Mouse (Mus musculus) cortical plate, adult 2 months (tissue): ENCODE measurements around the gene Olfr221. TPM values are rescaled to one million over a fixed set of nuclear protein-coding genes. Genes with fewer than 3 reads are reported as not detected.

ENCODE experiments used
- H3K27ac ChIP-seq: fragments of 200-500 bp; 2 replicates; pipeline ENCODE4 v1.5.1; 2012; ENCODE audit warnings: low read length, control low read depth, inconsistent platforms; ENCODE audit not compliant: insufficient read depth
- H3K4me1 ChIP-seq: fragments of 200-500 bp; 2 replicates; pipeline ENCODE4 v1.6.1; 2011; ENCODE audit warnings: low read length; ENCODE audit not compliant: control insufficient read depth, insufficient read depth
- H3K4me3 ChIP-seq: fragments of 200-500 bp; 2 replicates; pipeline ENCODE4 v1.5.1; 2011; ENCODE audit warnings: mild to moderate bottlenecking, low read length, control low read depth; ENCODE audit not compliant: insufficient read depth
- CTCF ChIP-seq: fragments of 200-500 bp; IDR thresholded peaks from 2 replicates; pipeline ENCODE4 v1.5.1; 2011; ENCODE audit warnings: mild to moderate bottlenecking, control low read depth, low read length; ENCODE audit not compliant: insufficient read depth; ENCODE audit errors: extremely low read depth
- POLR2A ChIP-seq: fragments of 200-500 bp; IDR thresholded peaks from 2 replicates; pipeline ENCODE4 v1.6.1; 2011; ENCODE audit warnings: mild to moderate bottlenecking, low read length, control low read depth; ENCODE audit not compliant: insufficient read depth; ENCODE audit errors: extremely low read depth
- polyA plus RNA-seq: library from polyadenylated mRNA; depleted of rRNA; stranded (reverse); fragments of >200 nt; gene quantifications from 2 replicates; pipeline ENCODE4 v1.2.3, GENCODE M21; 2012

The Olfr221 gene
- polyA plus RNA-seq, 1 experiment: not detected

- H3K4me3 ChIP-seq: 0 out of 2 replicates have a peak overlapping the region, but pooled peaks have one; percentile 4
- H3K27ac ChIP-seq: no peak overlapping the region
- H3K4me1 ChIP-seq: 0 out of 2 replicates have a peak, but pooled peaks cover 1% of the 10 kb centered on the region
- TF ChIP-seq CTCF: peak; percentile 97
- TF ChIP-seq POLR2A: no peak
Observed at GRCm38 (mm10) chr14:52008321-52009203, 33.7 kb downstream of the Olfr221 start.

- TF ChIP-seq CTCF (no peak), POLR2A (no peak)
- Histone ChIP-seq H3K4me3 (no peak overlapping the region), H3K27ac (no peak overlapping the region), H3K4me1 (peaks cover 4% of the 10 kb centered on the region)
Observed at GRCm38 (mm10) chr14:52006771-52007170, 35.5 kb downstream of the Olfr221 start.

GRCm38 (mm10) chr14:52006241-52006640 is 36.0 kb downstream of the Olfr221 start:
- H3K27ac ChIP-seq: no peak overlapping the region
- TF ChIP-seq POLR2A: no peak
- peak; percentile 12; the same call in 1 of the 2 replicates for TF ChIP-seq CTCF
- no peak overlapping the region for H3K4me3 ChIP-seq
- peaks cover 4% of the 10 kb centered on the region for H3K4me1 ChIP-seq

GRCm38 (mm10) chr14:52005616-52006015 is 36.6 kb downstream of the Olfr221 start:
- Histone ChIP-seq H3K4me3 (no peak overlapping the region), H3K4me1 (peaks cover 4% of the 10 kb centered on the region), H3K27ac (no peak overlapping the region)
- TF ChIP-seq POLR2A (no peak), CTCF (no peak)

- Histone ChIP-seq H3K4me1 (peaks cover 4% of the 10 kb centered on the region), H3K27ac (no peak overlapping the region), H3K4me3 (no peak overlapping the region)
- TF ChIP-seq CTCF (no peak), POLR2A (no peak)
Observed at GRCm38 (mm10) chr14:52005141-52005540, 37.1 kb downstream of the Olfr221 start.

- Histone ChIP-seq H3K4me1 (peaks cover 3% of the 10 kb centered on the region), H3K4me3 (peak overlapping the region; percentile 39), H3K27ac (peak overlapping the region; percentile 69)
- TF ChIP-seq POLR2A (peak; percentile 46; the same call in 1 of the 2 replicates), CTCF (no peak)
Observed at GRCm38 (mm10) chr14:52003981-52004495, 38.2 kb downstream of the Olfr221 start.

GRCm38 (mm10) chr14:51997483-51997882 is 44.8 kb downstream of the Olfr221 start:
- TF ChIP-seq CTCF: no peak
- TF ChIP-seq POLR2A: no peak
- no peaks in the 10 kb centered on the region for H3K4me1 ChIP-seq

GRCm38 (mm10) chr14:51996866-51997265 is 45.4 kb downstream of the Olfr221 start:
- Histone ChIP-seq H3K27ac (no peak overlapping the region), H3K4me3 (no peak overlapping the region), H3K4me1 (no peaks in the 10 kb centered on the region)
- TF ChIP-seq CTCF (no peak), POLR2A (no peak)

More at GRCm38 (mm10) chr14:51997483-51997882, 44.8 kb downstream of the Olfr221 start:
- Histone ChIP-seq H3K4me3 (no peak overlapping the region), H3K27ac (no peak overlapping the region)

GRCm38 (mm10) chr14:51996231-51996841 is 45.9 kb downstream of the Olfr221 start:
- no peaks in the 10 kb centered on the region for H3K4me1 ChIP-seq
- peak; percentile 38 for TF ChIP-seq CTCF
- no peak for TF ChIP-seq POLR2A
- H3K4me3 ChIP-seq: no peak overlapping the region
- H3K27ac ChIP-seq: no peak overlapping the region

GRCm38 (mm10) chr14:51995219-51995871 is 46.9 kb downstream of the Olfr221 start:
- no peak overlapping the region for H3K4me3 ChIP-seq
- no peaks in the 10 kb centered on the region for H3K4me1 ChIP-seq
- no peak for TF ChIP-seq CTCF
- TF ChIP-seq POLR2A: no peak
- H3K27ac ChIP-seq: no peak overlapping the region
